Mouse (Mus musculus) cortical plate, adult 2 months (tissue): ENCODE measurements around the gene Kdm1b. TPM values are rescaled to one million over a fixed set of nuclear protein-coding genes. Genes with fewer than 3 reads are reported as not detected.

Experiments
- H3K27ac ChIP-seq: fragments of 200-500 bp; 2 replicates; pipeline ENCODE4 v1.5.1; 2012; ENCODE audit warnings: low read length, control low read depth, inconsistent platforms; ENCODE audit not compliant: insufficient read depth
- H3K4me1 ChIP-seq: fragments of 200-500 bp; 2 replicates; pipeline ENCODE4 v1.6.1; 2011; ENCODE audit warnings: low read length; ENCODE audit not compliant: control insufficient read depth, insufficient read depth
- H3K4me3 ChIP-seq: fragments of 200-500 bp; 2 replicates; pipeline ENCODE4 v1.5.1; 2011; ENCODE audit warnings: mild to moderate bottlenecking, low read length, control low read depth; ENCODE audit not compliant: insufficient read depth
- CTCF ChIP-seq: fragments of 200-500 bp; IDR thresholded peaks from 2 replicates; pipeline ENCODE4 v1.5.1; 2011; ENCODE audit warnings: mild to moderate bottlenecking, control low read depth, low read length; ENCODE audit not compliant: insufficient read depth; ENCODE audit errors: extremely low read depth
- POLR2A ChIP-seq: fragments of 200-500 bp; IDR thresholded peaks from 2 replicates; pipeline ENCODE4 v1.6.1; 2011; ENCODE audit warnings: mild to moderate bottlenecking, low read length, control low read depth; ENCODE audit not compliant: insufficient read depth; ENCODE audit errors: extremely low read depth
- polyA plus RNA-seq: library from polyadenylated mRNA; depleted of rRNA; stranded (reverse); fragments of >200 nt; gene quantifications from 2 replicates; pipeline ENCODE4 v1.2.3, GENCODE M21; 2012

Kdm1b gene
- polyA plus RNA-seq, 1 experiment = 7.1 TPM

GRCm38 (mm10) chr13:47076156-47076555 is 32.9 kb downstream of the Kdm1b start:
- Histone ChIP-seq H3K27ac (no peak overlapping the region), H3K4me3 (no peak overlapping the region), H3K4me1 (no peaks in the 10 kb centered on the region)
- TF ChIP-seq POLR2A (no peak), CTCF (no peak)

DNA sequence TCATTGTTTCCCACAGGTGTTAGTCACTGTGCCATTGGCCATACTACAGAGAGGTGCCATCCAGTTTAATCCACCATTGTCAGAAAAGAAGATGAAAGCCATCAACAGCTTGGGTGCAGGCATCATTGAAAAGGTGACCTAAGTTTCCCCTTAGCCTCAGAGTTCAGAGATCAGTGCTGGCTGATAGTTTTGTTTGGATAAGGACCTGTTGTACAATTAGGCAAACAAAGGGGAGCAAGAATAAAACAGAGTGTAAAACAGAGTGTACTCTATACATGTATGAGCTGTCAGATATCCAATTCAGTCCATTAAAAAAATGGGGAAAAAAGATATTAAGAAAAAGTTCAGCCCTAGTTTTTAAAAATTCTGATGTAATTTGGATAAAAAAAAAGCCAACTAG is 34.1 kb downstream of the Kdm1b start:
- Histone ChIP-seq H3K4me1 (no peaks in the 10 kb centered on the region), H3K27ac (no peak overlapping the region), H3K4me3 (no peak overlapping the region)
- TF ChIP-seq POLR2A = no peak

DNA sequence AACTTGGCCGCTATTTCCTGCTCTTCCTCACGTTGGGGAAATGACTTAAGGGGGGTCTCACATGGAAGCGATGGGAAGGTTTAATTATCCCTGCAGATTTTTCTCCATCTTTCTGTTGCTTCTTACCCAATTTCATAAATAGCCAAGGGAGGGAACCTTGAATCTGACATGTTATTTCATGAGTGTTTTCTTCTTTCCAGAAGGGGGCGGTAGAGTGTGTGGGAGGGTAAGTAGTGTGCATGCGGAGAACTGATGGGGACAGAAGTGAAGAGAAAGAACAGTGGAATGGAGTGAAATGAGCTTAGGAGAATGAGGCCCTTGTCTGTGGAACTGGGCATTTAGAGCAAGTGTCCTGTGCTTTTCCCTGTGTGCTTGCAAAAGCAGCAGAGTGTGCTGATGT is 35.5 kb downstream of the Kdm1b start:
- Histone ChIP-seq H3K4me1 (no peaks in the 10 kb centered on the region), H3K27ac (no peak overlapping the region), H3K4me3 (no peak overlapping the region)
- TF ChIP-seq POLR2A = no peak
- TF ChIP-seq CTCF = peak; percentile 26; the same call in 1 of the 2 replicates

GRCm38 (mm10) chr13:47080905-47081505 is 37.7 kb downstream of the Kdm1b start:
- H3K4me1 ChIP-seq = no peaks in the 10 kb centered on the region
- H3K4me3 ChIP-seq = no peak overlapping the region
- no peak overlapping the region for H3K27ac ChIP-seq
- TF ChIP-seq POLR2A = no peak
- TF ChIP-seq CTCF = no peak

GRCm38 (mm10) chr13:47088433-47088832 is 45.1 kb downstream of the Kdm1b start:
- Histone ChIP-seq H3K4me1 (no peaks in the 10 kb centered on the region; the same call in 1 of the 2 replicates), H3K27ac (no peak overlapping the region), H3K4me3 (no peak overlapping the region)
- TF ChIP-seq POLR2A (no peak), CTCF (no peak)

GRCm38 (mm10) chr13:47089271-47089670 is 46.0 kb downstream of the Kdm1b start:
- no peak for TF ChIP-seq CTCF
- no peak for TF ChIP-seq POLR2A
- Histone ChIP-seq H3K4me3 (no peak overlapping the region), H3K4me1 (no peaks in the 10 kb centered on the region; the same call in 1 of the 2 replicates), H3K27ac (no peak overlapping the region)

DNA sequence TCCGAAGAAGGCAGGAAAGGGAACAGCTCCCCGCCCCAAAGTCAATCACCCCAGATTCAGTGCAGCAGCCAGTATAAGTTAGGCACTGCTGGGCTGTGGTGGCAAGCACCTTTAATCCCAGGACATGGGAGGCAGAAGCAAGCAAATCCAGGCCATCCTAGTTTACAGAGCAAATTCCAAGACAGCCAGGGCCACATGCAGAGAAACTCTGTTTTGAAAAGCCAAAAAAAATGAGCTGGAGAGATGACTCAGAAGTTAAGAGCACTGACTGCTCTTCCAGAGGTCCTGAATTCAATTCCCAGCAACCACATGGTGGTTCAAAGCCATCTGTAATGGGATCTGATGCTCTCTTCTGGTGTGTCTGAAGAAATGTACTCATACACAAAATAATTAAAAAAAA is 50.5 kb downstream of the Kdm1b start:
- H3K27ac ChIP-seq = no peak overlapping the region
- H3K4me3 ChIP-seq = no peak overlapping the region
- TF ChIP-seq POLR2A = no peak
- TF ChIP-seq CTCF = no peak
- no peaks in the 10 kb centered on the region for H3K4me1 ChIP-seq

GRCm38 (mm10) chr13:47096591-47096990 is 53.3 kb downstream of the Kdm1b start:
- TF ChIP-seq CTCF = no peak
- no peak for TF ChIP-seq POLR2A
- H3K4me3 ChIP-seq = no peak overlapping the region
- no peaks in the 10 kb centered on the region for H3K4me1 ChIP-seq
- H3K27ac ChIP-seq = no peak overlapping the region

DNA sequence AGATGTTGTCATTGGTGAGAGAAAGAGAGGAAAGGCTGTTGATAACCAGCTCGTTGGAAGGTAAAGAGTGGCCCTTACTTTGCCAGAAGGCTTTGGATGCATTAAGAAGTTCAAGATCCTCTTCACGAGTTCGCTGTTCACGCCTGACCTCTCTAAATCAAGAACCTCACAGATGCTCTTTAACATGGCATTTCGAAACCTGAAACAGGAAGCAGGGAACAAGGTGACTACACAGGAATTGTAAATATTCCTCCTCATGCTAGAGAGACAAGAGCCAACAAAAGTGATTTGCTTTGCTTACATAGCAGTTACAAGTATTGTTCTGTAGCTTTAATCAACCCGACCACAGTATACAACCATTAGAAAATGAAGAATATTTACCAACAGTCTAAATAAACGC is 56.0 kb downstream of the Kdm1b start:
- no peak overlapping the region for H3K4me3 ChIP-seq
- no peak overlapping the region for H3K27ac ChIP-seq
- TF ChIP-seq CTCF = no peak
- no peak for TF ChIP-seq POLR2A
- H3K4me1 ChIP-seq = no peaks in the 10 kb centered on the region

DNA sequence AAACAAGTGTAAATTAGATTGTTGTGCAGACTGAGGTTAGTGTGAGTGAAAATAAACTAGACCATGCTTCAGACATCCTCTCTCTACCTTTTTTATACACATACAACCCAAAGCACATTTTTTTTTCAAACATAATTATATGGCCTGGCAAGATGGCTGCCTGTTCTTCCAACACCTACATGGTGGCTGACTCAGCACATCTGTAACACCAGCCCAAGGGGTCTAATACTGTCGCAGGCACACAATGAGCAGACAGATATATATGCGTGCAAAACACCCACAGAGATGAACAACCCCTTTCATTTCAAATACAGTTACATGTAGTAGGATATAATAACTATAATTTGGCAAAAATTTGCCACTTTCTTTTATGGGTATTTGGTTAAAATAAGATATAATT is 57.3 kb downstream of the Kdm1b start:
- Histone ChIP-seq H3K4me1 (0 out of 2 replicates have a peak, but pooled peaks cover 2% of the 10 kb centered on the region), H3K4me3 (no peak overlapping the region), H3K27ac (no peak overlapping the region)
- no peak for TF ChIP-seq POLR2A
- no peak for TF ChIP-seq CTCF
